9 mouse cellular contexts compared by ENCODE assay signal in the genomic region with DNA sequence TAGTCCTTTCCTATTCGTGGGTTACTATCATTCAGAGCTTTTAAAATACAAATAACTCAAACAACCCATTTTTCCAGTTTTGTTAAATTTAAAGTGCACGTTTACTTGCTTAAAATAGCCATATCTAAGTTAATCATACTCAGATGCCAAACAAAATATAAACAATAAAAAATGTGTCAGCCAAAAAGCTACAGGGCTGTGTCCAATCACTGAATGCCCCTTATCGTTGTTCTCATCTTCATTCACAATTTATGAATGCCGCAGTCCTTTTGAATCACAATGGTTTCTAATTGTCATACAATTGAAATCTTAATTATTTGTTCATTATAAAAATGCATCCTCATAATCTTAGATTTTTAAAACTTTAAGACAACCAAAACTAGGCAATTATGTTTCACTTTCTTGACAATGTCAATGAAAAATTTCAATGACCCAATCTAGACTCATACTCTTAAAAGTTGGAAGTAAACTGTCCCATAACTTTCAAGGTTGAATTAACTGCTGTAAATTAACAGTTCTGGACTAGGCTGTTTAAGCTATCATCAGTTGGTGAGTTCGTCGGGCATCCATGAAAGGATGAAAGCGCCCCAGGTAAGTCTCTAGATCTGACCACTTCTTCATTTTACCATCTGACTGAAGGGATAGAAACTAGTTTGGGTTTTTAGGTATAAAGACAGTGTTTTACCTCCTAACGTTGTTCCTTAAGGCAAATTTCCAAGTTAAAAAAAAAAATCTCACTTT.
DNase-seq lines count a peak whose midpoint lies in the region; ATAC-seq and TF ChIP-seq lines count a peak whose summit lies in the region.
"Had no signal": no experiment of that assay in that cellular context is flagged by ENCODE, and none has a peak within 500 bp of the region (broad histone marks: within the 10 kb centered on the region; RNA-seq: fewer than 3 reads in every experiment).

No protein-coding gene starts in this region.

- peaks cover 63% of the 10 kb centered on the region for H3K79me2 ChIP-seq in C2C12 (ENCODE audit: control insufficient read depth, insufficient read depth)

- intact Hi-C loops in gastrocnemius, adult 2 months (cut with DNase I), result loop anchor here (2.0 to 10.0 kb wide), 4 partner anchors 65 to 939 kb away; no protein-coding TSS in a partner anchor

- DNase-seq in gastrocnemius, adult 2 months, result no peak
- DNase-seq in gastrocnemius, postnatal 4 days (ENCODE audit: low spot score in 2 of 2), result no peak
- no peak for DNase-seq in forebrain, postnatal 0 days
- DNase-seq in liver, embryonic 13.5 days, result no peak
- no peak for DNase-seq in T-cell, adult 2 months (ENCODE audit: low spot score)
- DNase-seq in urinary bladder, postnatal 14 days (ENCODE audit: low spot score), result no peak
- DNase-seq: B cell, adult 2 months had no signal

- no peak for ATAC-seq in forebrain, postnatal 0 days
- no peak for ATAC-seq in liver, embryonic 13.5 days (ENCODE audit: low read depth)
- no peak for ATAC-seq in activated CD4-positive, CD25-positive, alpha-beta regulatory T cell, adult 4 months

- H3K4me3 ChIP-seq in gastrocnemius, adult 2 months, result peak overlapping the region; percentile 98
- H3K4me3 ChIP-seq in C2C12 (ENCODE audit: insufficient read depth, poor library complexity, severe bottlenecking), result peak overlapping the region; percentile 80
- peak overlapping the region; percentile 79 for H3K4me3 ChIP-seq in forebrain, postnatal 0 days (ENCODE audit: low read depth, low read length)
- H3K4me3 ChIP-seq in liver, embryonic 13.5 days (replicated peaks), result peak overlapping the region; percentile 64

- H3ac ChIP-seq in C2C12 (ENCODE audit: control insufficient read depth, insufficient read length, low read depth), result no peak overlapping the region

- no peaks in the 10 kb centered on the region for H3K4me1 ChIP-seq in forebrain, postnatal 0 days (ENCODE audit: insufficient read depth)
- H3K4me1 ChIP-seq in liver, embryonic 13.5 days (replicated peaks), result peaks cover 13% of the 10 kb centered on the region

- no peak for TF ChIP-seq CTCF in gastrocnemius, adult 2 months (IDR thresholded peaks at IDR 0.05)
- TF ChIP-seq CTCF in C2C12 (IDR thresholded peaks at IDR 0.05; ENCODE audit: control insufficient read depth, insufficient read depth, insufficient read length), result no peak
- TF ChIP-seq CTCF in forebrain, postnatal 0 days (IDR thresholded peaks at IDR 0.05; ENCODE audit: low read depth), result no peak

- peak overlapping the region; percentile 92 for H3K9ac ChIP-seq in forebrain, postnatal 0 days
- peak overlapping the region; percentile 75 for H3K9ac ChIP-seq in liver, embryonic 13.5 days

- H3K9me3 ChIP-seq in forebrain, postnatal 0 days (ENCODE audit: low read length), result no peaks in the 10 kb centered on the region
- no peaks in the 10 kb centered on the region for H3K9me3 ChIP-seq in liver, embryonic 13.5 days (replicated peaks)

- H3K36me3 ChIP-seq in C2C12 (ENCODE audit: control insufficient read depth, insufficient read depth), result peaks cover 6% of the 10 kb centered on the region
- H3K36me3 ChIP-seq in forebrain, postnatal 0 days (ENCODE audit: insufficient read depth), result no peaks in the 10 kb centered on the region
- no peaks in the 10 kb centered on the region for H3K36me3 ChIP-seq in liver, embryonic 13.5 days

- 15% methylated on average over 8 of the region's 8 CpGs for WGBS in forebrain, postnatal 0 days
- 24% methylated on average over 8 of the region's 8 CpGs for WGBS in liver, embryonic 13.5 days (ENCODE audit: insufficient replicate concordance)

- peak overlapping the region; percentile 92 for H3K4me2 ChIP-seq in forebrain, postnatal 0 days (ENCODE audit: low read depth)
- no peak overlapping the region for H3K4me2 ChIP-seq in liver, embryonic 13.5 days

- no peaks in the 10 kb centered on the region for H3K27me3 ChIP-seq in C2C12 (ENCODE audit: control insufficient read depth, insufficient read depth, insufficient read length)
- H3K27me3 ChIP-seq in forebrain, postnatal 0 days (ENCODE audit: insufficient read depth, low read length), result no peaks in the 10 kb centered on the region
- H3K27me3 ChIP-seq in liver, embryonic 13.5 days, result peaks cover 70% of the 10 kb centered on the region

- H3K79me3 ChIP-seq in C2C12 (ENCODE audit: low read depth), result peaks cover 58% of the 10 kb centered on the region

- H3K27ac ChIP-seq in gastrocnemius, adult 2 months, result peak overlapping the region; percentile 100
- peak overlapping the region; percentile 100 for H3K27ac ChIP-seq in forebrain, postnatal 0 days (ENCODE audit: low read depth, low read length)
- no peak overlapping the region for H3K27ac ChIP-seq in liver, embryonic 13.5 days

TF ChIP-seq in C2C12, 6 proteins besides CTCF, POLR2A, EP300 and RAD21:
- TF ChIP-seq MAX (IDR thresholded peaks at IDR 0.05) (no peak), MYOG (IDR thresholded peaks at IDR 0.05; ENCODE audit: control insufficient read depth, extremely low read depth, insufficient read length) (no peak), MYOD1 (IDR thresholded peaks at IDR 0.05; ENCODE audit: control insufficient read depth, insufficient read length, low read depth) (no peak), USF1 (IDR thresholded peaks at IDR 0.05; ENCODE audit: low read depth) (no peak), FOSL1 (IDR thresholded peaks at IDR 0.05; ENCODE audit: insufficient read depth, low read length, poor library complexity, severe bottlenecking) (no peak), CEBPB (IDR thresholded peaks at IDR 0.05; ENCODE audit: low read depth) (no peak)
TF ChIP-seq in C2C12: peak in this region for 0.
